Mouse (Mus musculus) 416B (cell line): ENCODE data around the gene Gm10142.
A peak's percentile ranks its signal among the peaks of the same experiment; 100 is the strongest.
"Not testable (repeated sequence)": the region's sequence is repeated elsewhere in the genome, so short reads cannot be mapped to it uniquely, and the experiment has no call there.

Experiments
- DNase-seq: peaks from one replicate; pipeline ENCODE4 v3.0.0; 2011; ENCODE audit warnings: low read depth

Gene Gm10142

GRCm38 (mm10) chr10:77738929-77739328, 23.3 kb downstream of the Gm10142 start:
- no peak for DNase-seq

- DNase-seq: not testable (repeated sequence)
These were observed 26.5 kb downstream of the Gm10142 start, which contains the start of gene Gm18596 for GRCm38 (mm10) chr10:77741924-77742688. Gene Gm18596, minus strand, starts transcription at chr10:77742638.

- DNase-seq: not testable (repeated sequence)
These were observed 35.1 kb downstream of the Gm10142 start for GRCm38 (mm10) chr10:77750686-77751085.

- DNase-seq: not testable (repeated sequence)
These were observed 35.6 kb downstream of the Gm10142 start, which contains the start of gene Gm9736 for GRCm38 (mm10) chr10:77751254-77751653. Gene Gm9736, minus strand, starts transcription at chr10:77751354.

DNA sequence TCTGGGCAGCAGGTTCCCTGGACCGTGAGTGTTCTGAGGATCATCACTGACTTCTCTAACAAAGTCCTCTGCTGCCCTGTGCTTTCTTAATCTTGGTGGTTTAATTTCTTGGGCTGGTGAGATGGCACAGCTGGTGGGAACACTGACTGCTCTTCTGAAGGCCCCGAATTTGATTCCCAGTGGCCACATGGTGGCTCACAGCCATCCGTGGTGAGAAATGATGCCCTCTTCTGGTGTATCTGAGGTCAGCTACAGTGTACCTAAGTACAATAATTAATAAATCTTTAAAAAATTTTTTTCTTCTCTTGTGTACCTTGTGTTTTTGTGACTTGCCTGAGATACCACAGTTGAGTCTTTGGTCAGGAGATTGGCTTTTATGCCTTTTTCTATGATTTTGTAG, 36.7 kb downstream of the Gm10142 start:
- DNase-seq: peak; percentile 32

DNA sequence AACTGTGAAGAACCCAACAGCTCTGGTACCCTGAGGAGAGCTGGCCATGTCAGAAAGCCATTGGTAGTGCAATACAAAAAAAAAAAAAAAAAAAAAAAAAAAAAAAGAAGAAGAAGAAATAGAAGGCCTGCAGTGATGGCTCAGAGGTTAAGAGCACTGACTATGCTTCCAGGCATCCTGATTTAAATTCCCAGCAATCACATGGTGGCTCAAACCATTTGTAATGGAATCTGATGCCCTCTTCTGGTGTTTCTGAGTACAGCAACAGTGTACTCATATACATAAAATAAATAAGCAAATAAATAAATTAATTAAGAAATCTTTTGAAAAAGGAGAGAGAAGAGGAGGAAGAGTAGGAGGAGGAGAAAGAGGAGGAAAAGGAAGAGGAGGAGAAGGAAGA, 37.8 kb downstream of the Gm10142 start:
- DNase-seq: peak; percentile 13

- DNase-seq: not testable (repeated sequence)
These were observed 44.0 kb downstream of the Gm10142 start, which contains the start of gene Gm3233 for GRCm38 (mm10) chr10:77759582-77759981. Gene Gm3233, minus strand, starts transcription at chr10:77759682.
